10 mouse cellular contexts compared by ENCODE assay signal in genomic region chr1:63203950-63204659, GRCm38 (mm10). TPM values are rescaled to one million over a fixed set of nuclear protein-coding genes. Genes with fewer than 3 reads are reported as not detected.
DNase-seq lines count a peak whose midpoint lies in the region; ATAC-seq lines count a peak whose summit lies in the region.
"Had no signal": no experiment of that assay in that cellular context is flagged by ENCODE, and none has a peak within 500 bp of the region (broad histone marks: within the 10 kb centered on the region; RNA-seq: fewer than 3 reads in every experiment).

No protein-coding gene starts in this region.

- intact Hi-C loops in gastrocnemius, postnatal 36 days (cut with DNase I): no loop called here

- H3K9ac ChIP-seq in intestine, embryonic 15.5 days: no peak overlapping the region
- peak overlapping the region; percentile 6; the same call in 1 of the 2 replicates for H3K9ac ChIP-seq in midbrain, embryonic 16.5 days (ENCODE audit: low read depth, low read length)
- H3K9ac ChIP-seq: liver, embryonic 15.5 days had no signal

- no peaks in the 10 kb centered on the region for H3K9me3 ChIP-seq in intestine, embryonic 15.5 days
- H3K9me3 ChIP-seq in midbrain, embryonic 16.5 days (replicated peaks; ENCODE audit: control insufficient read depth, low read length, poor library complexity, severe bottlenecking): no peaks in the 10 kb centered on the region; the same call in 1 of the 2 replicates
- H3K9me3 ChIP-seq: liver, embryonic 15.5 days had no signal

- 14% methylated on average over 7 of the region's 7 CpGs for WGBS in intestine, embryonic 15.5 days
- WGBS in midbrain, embryonic 16.5 days: 4% methylated on average over 7 of the region's 7 CpGs

- no peaks in the 10 kb centered on the region for H3K36me3 ChIP-seq in intestine, embryonic 15.5 days
- no peaks in the 10 kb centered on the region for H3K36me3 ChIP-seq in midbrain, embryonic 16.5 days (ENCODE audit: control insufficient read depth, insufficient read depth, low read length)
- H3K36me3 ChIP-seq: liver, embryonic 15.5 days had no signal

- H3K27me3 ChIP-seq in intestine, embryonic 15.5 days (replicated peaks): no peaks in the 10 kb centered on the region
- H3K27me3 ChIP-seq in midbrain, embryonic 16.5 days (ENCODE audit: control insufficient read depth, insufficient read depth, low read depth, low read length): no peaks in the 10 kb centered on the region
- H3K27me3 ChIP-seq: liver, embryonic 15.5 days had no signal

- no peak overlapping the region for H3K27ac ChIP-seq in intestine, embryonic 15.5 days
- H3K27ac ChIP-seq in midbrain, embryonic 16.5 days (ENCODE audit: low read length): peak overlapping the region; percentile 83
- H3K27ac ChIP-seq: liver, embryonic 15.5 days had no signal

- H3K4me3 ChIP-seq in intestine, embryonic 15.5 days (replicated peaks): no peak overlapping the region
- no peak overlapping the region for H3K4me3 ChIP-seq in midbrain, embryonic 16.5 days (ENCODE audit: low read depth, low read length)
- H3K4me3 ChIP-seq: liver, embryonic 15.5 days had no signal

- H3K4me1 ChIP-seq in intestine, embryonic 15.5 days (replicated peaks): peaks cover 5% of the 10 kb centered on the region; the same call in 1 of the 2 replicates
- H3K4me1 ChIP-seq in midbrain, embryonic 16.5 days (ENCODE audit: control insufficient read depth, insufficient read depth, low read length): peaks cover 16% of the 10 kb centered on the region
- H3K4me1 ChIP-seq: liver, embryonic 15.5 days had no signal

- DNase-seq in cerebellum, postnatal 10 days: peak; percentile 35 to 37
- DNase-seq in cerebellum, adult 18-20 months: no peak
- DNase-seq in right cerebral cortex, adult 2 months (ENCODE audit: low spot score in 2 of 2): peak; percentile 37 to 51
- no peak for DNase-seq in right cerebral cortex, postnatal 14 days
- DNase-seq in gastrocnemius, postnatal 36 days: no peak
- DNase-seq in gastrocnemius, postnatal 25 days: no peak

- H3K4me2 ChIP-seq in intestine, embryonic 15.5 days (replicated peaks): no peak overlapping the region
- H3K4me2 ChIP-seq in midbrain, embryonic 16.5 days (ENCODE audit: low read length): no peak overlapping the region
- H3K4me2 ChIP-seq: liver, embryonic 15.5 days had no signal

- ATAC-seq in intestine, embryonic 15.5 days: peak; percentile 55
- ATAC-seq in midbrain, embryonic 16.5 days: peak; percentile 90

RNA-seq across cellular contexts. Expression of gene Gpr1, which starts 10.2 kb away (rescaled TPM):
- 0.21 and 0.33 TPM in 2 replicates for polyA plus RNA-seq in intestine, embryonic 15.5 days (2015; fragmentation: Nextera tagmentation; extraction: Ambion mirVana)
- 0.88 and 1.1 TPM in 2 replicates for polyA plus RNA-seq in midbrain, embryonic 16.5 days (2015; fragmentation: Nextera tagmentation; extraction: Ambion mirVana)
- under 1 TPM; 0.17 to 0.48 TPM for total RNA-seq in gastrocnemius, postnatal 36 days (2021)
- under 1 TPM; 0.18 to 0.99 TPM for total RNA-seq in gastrocnemius, postnatal 25 days (2021)
- total RNA-seq: common myeloid progenitor, adult 5-6 weeks had no signal

RNA-seq across cellular contexts. Expression of gene Ndufs1, which starts 27.5 kb away (rescaled TPM):
- polyA plus RNA-seq in intestine, embryonic 15.5 days (2015; fragmentation: Nextera tagmentation; extraction: Ambion mirVana): 168 and 169 TPM in 2 replicates
- polyA plus RNA-seq in midbrain, embryonic 16.5 days (2015; fragmentation: Nextera tagmentation; extraction: Ambion mirVana): 137 and 143 TPM in 2 replicates
- 100 to 1,000 TPM; 387 to 392 TPM for total RNA-seq in gastrocnemius, postnatal 36 days (2021)
- 100 to 1,000 TPM; 365 to 404 TPM for total RNA-seq in gastrocnemius, postnatal 25 days (2021)

RNA-seq across cellular contexts. Expression of gene Eef1b2, which starts 27.5 kb away (rescaled TPM):
- polyA plus RNA-seq in intestine, embryonic 15.5 days (2015; fragmentation: Nextera tagmentation; extraction: Ambion mirVana): 545 and 642 TPM in 2 replicates
- polyA plus RNA-seq in midbrain, embryonic 16.5 days (2015; fragmentation: Nextera tagmentation; extraction: Ambion mirVana): 433 and 447 TPM in 2 replicates
- total RNA-seq in gastrocnemius, postnatal 36 days (2021): 100 to 1,000 TPM; 261 to 331 TPM
- 100 to 1,000 TPM; 289 to 311 TPM for total RNA-seq in gastrocnemius, postnatal 25 days (2021)

Comparison
In these comparisons a context has a peak if more than half of its experiments do, and no peak if none do; other contexts are left out.
1. DNase-seq: peak in cerebellum, postnatal 10 days (2 of 2) and right cerebral cortex, adult 2 months (2 of 2); none in cerebellum, adult 18-20 months (0 of 2), right cerebral cortex, postnatal 14 days (single experiment), gastrocnemius, postnatal 36 days (0 of 2) and gastrocnemius, postnatal 25 days (single experiment).